Mouse (Mus musculus) hindbrain, embryonic 14.5 days (tissue): ENCODE data around the gene 5730480H06Rik. TPM values are rescaled to one million over a fixed set of nuclear protein-coding genes. Genes with fewer than 3 reads are reported as not detected.

Experiments used
- ATAC-seq: fragments of 200-750 bp; cut with Nextera tagmentation; 2 replicates; pipeline ENCODE4 v1.8.0; 2017; ENCODE audit warnings: moderate number of reproducible peaks, mild to moderate bottlenecking, moderate TSS enrichment, moderate library complexity; ENCODE audit not compliant: low FRiP score
- DNase-seq: peaks from one replicate; pipeline ENCODE4 v3.0.0-alpha.2; 2015; ENCODE audit warnings: low spot score
- H3K27ac ChIP-seq: fragments of 300-500 bp; sonication (generic); 2 replicates; pipeline ENCODE4 v1.5.1; 2014; ENCODE audit warnings: mild to moderate bottlenecking, moderate library complexity
- H3K27me3 ChIP-seq: fragments of 300-500 bp; sonication (generic); 2 replicates; pipeline ENCODE4 v1.6.1; 2014; ENCODE audit warnings: mild to moderate bottlenecking, low read length, mixed read lengths; ENCODE audit not compliant: control insufficient read depth, insufficient read depth
- H3K36me3 ChIP-seq: fragments of 300-500 bp; sonication (generic); replicated peaks from 2 replicates; pipeline ENCODE4 v1.6.1; 2014; ENCODE audit not compliant: control insufficient read depth, insufficient read depth
- H3K4me1 ChIP-seq: fragments of 300-500 bp; sonication (generic); replicated peaks from 2 replicates; pipeline ENCODE4 v1.6.1; 2014; ENCODE audit warnings: antibody characterized with exemption, low read length, mixed read lengths; ENCODE audit not compliant: control insufficient read depth, insufficient read depth
- H3K4me2 ChIP-seq: fragments of 300-500 bp; sonication (generic); replicated peaks from 2 replicates; pipeline ENCODE4 v1.6.1; 2014; ENCODE audit warnings: mild to moderate bottlenecking, moderate library complexity
- H3K4me3 ChIP-seq: fragments of 300-500 bp; sonication (generic); replicated peaks from 2 replicates; pipeline ENCODE4 v1.5.1; 2014; ENCODE audit warnings: mild to moderate bottlenecking, low read length
- H3K9ac ChIP-seq: fragments of 300-500 bp; sonication (generic); 2 replicates; pipeline ENCODE4 v1.6.1; 2014
- H3K9me3 ChIP-seq: fragments of 300-500 bp; sonication (generic); 2 replicates; pipeline ENCODE4 v1.6.1; 2016; ENCODE audit warnings: low read length; ENCODE audit not compliant: control insufficient read depth
- WGBS: fragments of 180-500 bp; shearing (Covaris S2); extraction: QIAGEN DNeasy Blood & Tissue Kit; methylation state at CpG from one replicate; pipeline ENCODE4 v1.1.7; 2014; 5-methylcytosine and 5-hydroxymethylcytosine counted together
- polyA plus RNA-seq: library from polyadenylated mRNA; unstranded; fragments of >200 nt; fragmentation: Nextera tagmentation; extraction: Ambion mirVana; gene quantifications from 2 replicates; pipeline ENCODE4 v1.2.1, GENCODE M21; 2014

5730480H06Rik gene
- polyA plus RNA-seq, 1 experiment from 2014 or later: 17.4 TPM

DNA sequence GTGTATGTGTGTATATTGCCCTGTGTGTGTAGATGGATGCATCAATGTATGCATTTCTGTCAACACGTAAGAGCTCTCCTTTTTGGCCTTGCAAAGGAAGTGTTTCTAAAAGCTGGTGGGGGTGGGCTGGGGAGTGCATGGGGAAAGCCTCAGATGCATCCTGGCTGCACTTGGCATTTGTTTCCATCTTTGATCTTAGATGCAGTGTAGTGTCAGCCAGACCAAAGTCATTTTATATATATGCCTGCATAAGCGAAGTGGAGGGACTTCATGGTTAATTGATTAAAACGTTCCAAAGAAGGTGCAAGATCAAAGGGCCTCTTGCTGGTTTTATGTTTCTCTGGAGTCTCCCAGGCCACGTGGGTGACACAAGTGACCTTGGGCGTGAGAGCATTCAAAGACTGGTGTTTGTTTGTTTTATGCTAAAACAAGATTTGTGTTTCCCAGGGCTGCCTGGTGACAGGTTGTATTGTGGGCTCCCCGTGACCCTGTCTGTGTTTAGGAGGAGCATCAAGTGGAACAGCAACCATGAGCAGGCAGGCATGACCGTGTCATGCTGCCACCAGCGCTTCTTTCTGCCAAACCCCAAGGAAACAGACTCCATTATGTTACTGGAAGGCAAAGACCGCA is 6.2 kb downstream of the 5730480H06Rik start:
- DNase-seq: no peak
- Histone ChIP-seq H3K4me2 (no peak overlapping the region), H3K4me3 (no peak overlapping the region), H3K36me3 (no peaks in the 10 kb centered on the region), H3K9me3 (no peaks in the 10 kb centered on the region), H3K27ac (no peak overlapping the region), H3K4me1 (no peaks in the 10 kb centered on the region), H3K27me3 (no peaks in the 10 kb centered on the region), H3K9ac (no peak overlapping the region)
- ATAC-seq: no peak
- WGBS: 12% methylated on average over 9 of the region's 9 CpGs

DNA sequence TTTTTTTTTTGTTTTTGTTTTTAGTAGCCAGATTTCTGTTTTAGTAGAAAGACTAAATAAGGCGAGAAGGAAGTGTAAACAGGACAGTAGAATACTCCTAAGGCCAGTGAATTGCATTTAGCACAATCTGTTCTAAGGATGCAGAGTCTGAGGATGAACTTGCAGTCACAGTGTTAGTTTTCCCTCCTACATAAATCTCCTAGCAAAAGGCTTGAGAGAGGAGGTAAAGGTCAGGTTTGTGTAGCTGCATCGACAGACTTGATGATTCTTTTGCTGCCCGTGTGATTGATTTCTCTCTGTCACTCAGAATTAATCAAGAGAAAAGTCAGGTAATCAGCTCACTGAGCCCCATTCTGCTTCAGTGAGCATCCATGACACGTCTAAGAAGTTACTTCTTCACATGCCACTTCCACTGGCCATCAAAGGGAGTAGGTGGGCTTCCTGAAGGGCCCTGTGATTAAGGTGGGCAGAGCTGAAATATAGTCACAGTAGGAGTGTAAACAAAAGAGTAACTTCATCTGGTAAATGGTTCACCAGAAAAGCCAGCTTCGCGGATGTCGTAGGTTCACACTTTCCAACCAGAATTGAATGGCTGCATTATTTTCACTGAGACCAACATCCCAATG is 13.2 kb downstream of the 5730480H06Rik start:
- Histone ChIP-seq H3K4me3 (no peak overlapping the region), H3K27ac (no peak overlapping the region), H3K27me3 (no peaks in the 10 kb centered on the region), H3K36me3 (no peaks in the 10 kb centered on the region), H3K4me2 (no peak overlapping the region), H3K9ac (no peak overlapping the region), H3K9me3 (no peaks in the 10 kb centered on the region), H3K4me1 (no peaks in the 10 kb centered on the region)
- no peak for DNase-seq
- no peak for ATAC-seq
- WGBS: 53% methylated on average over 7 of the region's 7 CpGs

DNA sequence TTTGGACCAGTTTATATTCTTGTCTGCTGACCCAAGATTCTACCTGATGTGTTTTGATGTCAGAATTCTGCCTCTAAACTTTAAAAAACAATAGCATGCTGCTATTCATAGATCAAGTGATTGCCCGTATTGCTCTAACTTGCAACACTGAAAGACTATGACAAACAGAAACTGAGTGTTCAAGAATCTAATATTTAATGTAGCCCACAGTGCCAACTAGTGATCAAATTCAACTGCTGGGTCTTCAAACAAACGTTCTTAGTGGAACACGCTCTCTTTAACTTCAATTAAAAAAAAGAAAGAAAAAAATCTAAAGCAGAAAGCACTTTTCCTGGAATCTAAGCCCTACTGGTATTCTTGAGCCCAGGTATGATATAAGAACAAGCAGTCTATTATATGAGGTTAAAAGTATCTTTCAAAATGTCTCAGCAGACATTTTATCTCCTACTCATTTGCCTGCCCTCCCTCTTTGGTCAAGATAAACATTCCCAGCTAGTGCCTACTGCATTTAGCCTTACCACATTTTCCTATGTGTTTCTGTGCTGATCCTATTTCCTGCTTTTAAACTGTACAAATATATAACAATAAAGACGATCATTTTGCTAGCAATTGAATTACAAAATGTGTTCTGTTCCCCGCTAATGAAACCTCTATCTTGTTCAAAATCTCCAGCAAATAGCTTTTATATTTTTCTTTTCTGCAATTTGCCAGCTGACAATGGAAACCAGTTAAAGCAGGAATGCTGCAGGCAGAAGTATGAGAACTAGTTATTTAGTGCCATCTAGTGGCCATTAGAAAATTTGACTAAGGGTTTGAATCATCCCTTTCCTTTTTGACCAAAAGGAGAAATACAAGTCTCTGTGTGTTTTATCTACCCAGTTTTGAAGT is 17.6 kb downstream of the 5730480H06Rik start:
- Histone ChIP-seq H3K36me3 (no peaks in the 10 kb centered on the region), H3K4me1 (no peaks in the 10 kb centered on the region), H3K27ac (peak overlapping the region; percentile 48; the same call in 1 of the 2 replicates), H3K9ac (peak overlapping the region; percentile 29; the same call in 1 of the 2 replicates), H3K27me3 (no peaks in the 10 kb centered on the region), H3K4me2 (no peak overlapping the region), H3K4me3 (no peak overlapping the region), H3K9me3 (no peaks in the 10 kb centered on the region)
- WGBS: 48% methylated on average over 5 of the region's 5 CpGs
- ATAC-seq (peak; percentile 82), DNase-seq (peak; percentile 84)

DNA sequence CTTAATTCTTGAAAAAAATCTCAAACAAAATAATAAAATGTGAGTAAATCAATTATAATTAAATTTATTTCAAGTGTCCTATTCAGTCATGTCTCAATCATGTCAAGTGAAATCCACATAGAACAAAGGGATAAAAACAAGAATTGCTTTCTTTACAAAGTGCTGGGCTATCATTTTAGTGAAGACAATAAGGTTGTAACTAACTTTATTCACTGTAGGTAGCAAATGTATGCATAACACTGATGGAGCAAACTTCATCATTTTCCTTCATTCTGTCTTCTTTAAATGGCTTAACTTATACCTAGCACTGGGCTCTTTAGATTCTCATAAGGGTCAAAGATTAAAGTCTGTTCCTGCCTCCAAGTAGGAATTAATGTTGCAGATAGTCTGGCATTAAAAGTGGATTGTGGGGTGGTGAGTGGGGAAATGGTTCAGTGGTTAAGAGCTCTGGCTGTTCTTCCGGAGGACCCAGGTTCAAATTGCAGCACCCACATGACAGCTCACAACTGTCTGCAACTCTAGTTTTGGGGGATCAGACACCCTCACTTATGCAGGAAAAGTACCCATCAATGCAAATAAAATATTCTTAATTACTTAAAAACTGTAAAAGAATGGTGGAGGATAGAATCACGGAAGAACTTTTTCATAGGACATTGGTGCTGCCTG is 18.4 kb downstream of the 5730480H06Rik start:
- DNase-seq: no peak
- Histone ChIP-seq H3K4me2 (no peak overlapping the region), H3K9ac (no peak overlapping the region), H3K27me3 (no peaks in the 10 kb centered on the region), H3K9me3 (no peaks in the 10 kb centered on the region), H3K27ac (no peak overlapping the region), H3K36me3 (no peaks in the 10 kb centered on the region), H3K4me1 (no peaks in the 10 kb centered on the region), H3K4me3 (no peak overlapping the region)
- 94% methylated on average over 2 of the region's 2 CpGs for WGBS
- no peak for ATAC-seq

DNA sequence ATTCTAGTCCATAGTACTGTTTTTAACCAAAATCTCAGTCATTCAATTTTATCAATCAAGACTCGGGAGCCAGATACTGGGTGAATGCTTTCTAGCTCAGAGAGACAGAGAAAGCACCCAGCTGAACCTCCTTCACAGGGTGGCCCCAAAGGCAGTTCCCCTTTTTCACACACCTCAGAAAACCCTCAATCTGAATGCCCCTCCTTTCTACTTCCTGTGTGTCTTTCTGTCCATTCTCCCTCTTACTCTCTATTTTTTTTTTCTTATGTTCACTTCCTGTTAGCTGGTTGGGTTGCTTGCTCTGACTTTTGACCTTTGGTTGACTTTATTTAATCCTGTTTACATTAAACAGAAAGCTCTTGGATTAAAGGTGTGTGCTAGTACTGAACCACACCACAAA is 21.6 kb downstream of the 5730480H06Rik start:
- Histone ChIP-seq H3K27me3 (no peaks in the 10 kb centered on the region), H3K27ac (no peak overlapping the region), H3K4me1 (no peaks in the 10 kb centered on the region), H3K9ac (no peak overlapping the region), H3K36me3 (no peaks in the 10 kb centered on the region), H3K9me3 (no peaks in the 10 kb centered on the region), H3K4me3 (no peak overlapping the region), H3K4me2 (no peak overlapping the region)
- 81% methylated on average over 1 of the region's 1 CpGs for WGBS
- ATAC-seq (no peak), DNase-seq (no peak)

DNA sequence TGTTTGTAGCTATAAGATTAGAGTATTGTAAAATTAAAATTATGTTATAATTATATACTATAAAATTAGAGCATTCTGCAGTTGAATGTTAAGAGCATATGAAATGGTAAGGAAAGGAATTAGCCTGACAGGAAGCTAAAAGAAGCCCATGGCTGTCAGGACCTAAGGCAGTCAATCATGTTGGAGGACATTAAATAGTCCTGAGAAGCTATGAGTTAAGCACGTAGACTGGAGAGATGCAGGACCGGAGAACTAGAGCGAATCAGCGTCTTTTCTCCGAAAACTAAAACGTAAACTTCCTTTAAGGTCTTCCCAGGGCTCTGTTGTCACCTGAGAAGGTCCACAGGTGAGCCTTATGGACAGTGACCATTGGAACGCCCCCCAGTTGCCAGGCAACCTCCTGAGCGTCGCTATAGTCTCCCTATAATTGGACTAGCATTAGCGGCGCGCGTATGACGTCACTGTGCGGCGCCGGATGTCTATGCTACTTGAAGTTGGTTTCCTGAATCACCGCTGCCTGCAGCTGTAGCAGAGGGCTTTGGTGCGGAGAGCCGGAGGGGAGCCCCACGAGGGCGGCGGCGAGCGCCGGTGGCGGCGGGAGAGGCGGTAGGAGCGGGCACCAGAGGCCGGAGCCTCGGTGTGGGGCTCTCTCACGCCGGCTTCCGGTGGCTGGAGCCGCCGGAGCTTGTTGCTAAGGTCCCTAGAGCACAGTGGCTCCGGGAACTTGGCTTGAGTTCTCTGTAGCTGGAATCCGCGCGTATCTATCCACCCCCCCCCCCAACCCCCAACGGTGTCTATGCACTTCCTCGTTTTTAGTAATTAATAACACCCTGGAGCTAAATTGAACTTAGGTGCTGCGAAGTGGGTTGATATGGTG is 44.4 kb downstream of the 5730480H06Rik start:
- under 1% methylated on average over 44 of the region's 44 CpGs for WGBS
- no peaks in the 10 kb centered on the region for H3K9me3 ChIP-seq

DNA sequence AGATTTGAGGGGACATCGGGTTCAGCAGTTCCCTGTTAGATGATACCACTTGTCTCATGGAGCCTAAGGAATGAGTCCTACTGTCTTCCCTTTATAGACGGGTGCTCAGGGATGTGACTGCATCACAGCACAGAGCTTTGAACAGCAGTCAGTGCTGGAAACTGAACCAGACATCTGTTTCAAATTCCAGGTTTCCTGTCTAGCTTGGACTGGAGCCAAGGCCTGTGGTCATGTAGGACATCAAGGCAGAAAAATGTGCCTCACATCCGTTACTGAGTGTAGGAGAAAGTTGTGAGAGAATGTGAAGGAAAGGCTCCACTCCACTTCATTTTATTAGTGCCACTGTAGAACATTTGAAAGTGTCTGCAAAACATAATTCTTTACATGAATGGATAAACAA is 74.7 kb downstream of the 5730480H06Rik start:
- Histone ChIP-seq H3K4me3 (no peak overlapping the region), H3K4me1 (no peaks in the 10 kb centered on the region), H3K9me3 (no peaks in the 10 kb centered on the region), H3K9ac (no peak overlapping the region), H3K36me3 (peaks cover 13% of the 10 kb centered on the region; the same call in 1 of the 2 replicates), H3K27ac (no peak overlapping the region), H3K4me2 (no peak overlapping the region), H3K27me3 (no peaks in the 10 kb centered on the region)
- ATAC-seq: no peak
- no peak for DNase-seq
- WGBS: 79% methylated on average over 3 of the region's 3 CpGs

More for the DNA sequence above, 44.4 kb downstream of the 5730480H06Rik start:
- ATAC-seq (peak; percentile 100), DNase-seq (peak; percentile 99)
- Histone ChIP-seq H3K36me3 (peaks cover 21% of the 10 kb centered on the region), H3K4me2 (peak overlapping the region; percentile 64), H3K27ac (peak overlapping the region; percentile 55; the same call in 1 of the 2 replicates), H3K27me3 (no peaks in the 10 kb centered on the region), H3K4me1 (peaks cover 6% of the 10 kb centered on the region; the same call in 1 of the 2 replicates), H3K9ac (peak overlapping the region; percentile 68), H3K4me3 (peak overlapping the region; percentile 76)

DNA sequence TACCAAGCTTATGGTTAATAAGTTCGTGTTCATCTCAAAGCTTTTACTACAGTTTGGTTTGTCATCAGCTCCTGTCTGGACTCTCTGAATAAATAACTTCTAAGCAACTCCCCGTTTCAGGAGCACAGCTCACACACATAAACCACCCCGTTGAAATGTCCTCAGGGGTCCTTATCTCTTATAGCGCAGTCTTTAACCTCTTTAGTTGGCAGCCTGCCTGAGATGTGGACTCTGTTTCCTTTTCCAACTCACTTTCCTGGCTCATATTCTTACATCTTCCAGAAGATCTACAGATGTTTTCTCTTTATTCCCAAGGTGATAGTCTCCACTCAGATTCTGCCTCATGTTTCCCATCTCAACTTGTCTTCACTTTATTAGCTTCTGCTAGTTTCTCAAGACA is 80.5 kb downstream of the 5730480H06Rik start:
- Histone ChIP-seq H3K4me1 (no peaks in the 10 kb centered on the region), H3K27me3 (no peaks in the 10 kb centered on the region), H3K36me3 (no peaks in the 10 kb centered on the region), H3K27ac (no peak overlapping the region), H3K4me2 (no peak overlapping the region), H3K9me3 (no peaks in the 10 kb centered on the region), H3K9ac (no peak overlapping the region), H3K4me3 (no peak overlapping the region)
- ATAC-seq (no peak), DNase-seq (no peak)
- 92% methylated on average over 4 of the region's 4 CpGs for WGBS
